Mouse (Mus musculus) liver, embryonic 11.5 days (tissue): ENCODE measurements around the gene Cacng1. TPM values are rescaled to one million over a fixed set of nuclear protein-coding genes. Genes with fewer than 3 reads are reported as not detected.

Source experiments
- polyA plus RNA-seq: library from polyadenylated mRNA; unstranded; fragments of >200 nt; fragmentation: Nextera tagmentation; extraction: Ambion mirVana; gene quantifications from 2 replicates; pipeline ENCODE4 v1.2.1, GENCODE M21; 2014

The Cacng1 gene
- polyA plus RNA-seq, 1 experiment from 2014 or later = not detected

Other genes with a start within 250 kb of the Cacng1 start
- 19.2 and 19.4 TPM in 2 replicates for gene Pitpnc1, start 245.8 kb downstream of the Cacng1 start, polyA plus RNA-seq
- 222 and 237 TPM in 2 replicates for gene Psmd12, start 237.0 kb downstream of the Cacng1 start, polyA plus RNA-seq
- 19.9 TPM in 2 replicates for gene Helz, start 168.6 kb downstream of the Cacng1 start, polyA plus RNA-seq
- 0.97 and 1.3 TPM in 2 replicates for gene Cacng4, start 78.0 kb upstream of the Cacng1 start, polyA plus RNA-seq
- 0.70 TPM in 2 replicates for gene Cacng5, start 198.5 kb upstream of the Cacng1 start, polyA plus RNA-seq